Mouse (Mus musculus): ENCODE measurements around the gene Olfr1408. TPM values are rescaled to one million over a fixed set of nuclear protein-coding genes. Genes with fewer than 3 reads are reported as not detected.

The Olfr1408 gene
- 0.12 TPM in 1 of 2 replicates, not detected in the other for total RNA-seq (2017)

DNA sequence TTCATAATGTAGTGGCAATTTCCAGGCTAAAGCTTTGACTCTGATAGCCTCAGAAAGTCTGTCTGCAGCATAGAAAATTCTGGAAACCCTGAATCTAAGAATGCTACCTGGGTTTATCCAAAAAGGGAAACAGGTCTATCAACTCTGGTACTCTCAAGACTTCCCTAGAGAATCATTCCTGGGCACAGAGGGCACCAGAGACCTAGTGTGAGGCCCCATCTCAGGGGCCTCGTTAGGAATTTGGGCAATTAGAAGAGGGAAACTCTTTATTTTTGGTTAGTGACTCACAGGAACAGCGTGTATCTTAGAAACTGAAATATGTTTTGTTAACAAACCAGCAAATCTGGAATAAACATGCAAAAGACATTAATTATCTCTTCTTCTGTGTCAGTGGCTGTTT is at the start of gene Olfr1408:
Gene Olfr1408 (minus strand): TSS at position 101 of the 400 bp plus-strand sequence.
- no peak for ATAC-seq (ENCODE audit: extremely low read depth, insufficient number of reproducible peaks, low FRiP score, poor library complexity, severe bottlenecking)

DNA sequence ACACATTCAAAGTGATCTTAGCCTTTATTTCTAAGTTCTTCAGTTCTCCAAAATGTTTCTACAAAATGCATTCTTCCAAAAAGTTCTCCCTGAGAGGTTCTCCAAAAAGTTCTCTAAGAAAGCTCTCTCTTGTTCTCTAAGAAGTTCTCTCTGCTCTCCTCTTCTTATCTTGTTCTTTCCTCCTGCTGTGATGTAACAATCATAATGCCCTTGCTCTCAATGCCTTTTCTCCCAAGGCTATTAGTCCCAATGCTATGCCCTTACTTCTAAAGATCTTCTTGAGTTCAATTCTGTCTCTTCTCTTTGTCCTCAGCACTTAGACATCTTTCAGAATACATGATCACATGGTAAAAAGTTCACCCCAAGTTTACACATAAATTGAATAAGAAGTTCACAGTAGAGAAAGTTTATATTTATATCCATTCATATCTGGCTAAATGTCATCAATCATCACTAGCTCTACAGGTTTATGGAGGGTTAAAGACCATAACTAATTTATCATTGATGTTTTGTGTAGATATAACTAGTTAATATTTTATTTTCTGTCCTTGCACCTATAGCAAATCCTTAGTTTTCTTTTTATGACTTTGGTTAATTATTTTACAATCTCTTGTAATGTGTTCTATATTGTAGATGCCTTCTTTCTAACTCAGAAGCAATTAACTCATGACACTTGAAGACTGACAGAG is 37.1 kb upstream of the Olfr1408 start:
- ATAC-seq (ENCODE audit: extremely low read depth, insufficient number of reproducible peaks, low FRiP score, poor library complexity, severe bottlenecking), result no peak

Other genes with a start within 250 kb of the Olfr1408 start
- gene Apcs, start 242.3 kb downstream of the Olfr1408 start, total RNA-seq (2017), result not detected in 2 replicates
- gene Olfr16, start 187.0 kb downstream of the Olfr1408 start, total RNA-seq (2017), result 0.23 TPM in 1 of 2 replicates, not detected in the other
- not detected in 2 replicates for gene Olfr1406, start 53.3 kb upstream of the Olfr1408 start, total RNA-seq (2017)
- gene Olfr218, start 60.4 kb upstream of the Olfr1408 start, total RNA-seq (2017), result not detected in 2 replicates
- gene Olfr1404, start 75.0 kb upstream of the Olfr1408 start, total RNA-seq (2017), result not detected in 2 replicates
- 1.8 TPM in 1 of 2 replicates, not detected in the other for gene Fcer1a, start 89.8 kb upstream of the Olfr1408 start, total RNA-seq (2017)
- gene Olfr418, start 128.6 kb upstream of the Olfr1408 start, total RNA-seq (2017), result not detected in 2 replicates
- gene Mptx2, start 140.4 kb upstream of the Olfr1408 start, total RNA-seq (2017), result not detected in 2 replicates
- not detected in 2 replicates for gene Ackr1, start 196.4 kb upstream of the Olfr1408 start, total RNA-seq (2017)
- 207 and 213 TPM in 2 replicates for gene Aim2, start 213.5 kb upstream of the Olfr1408 start, total RNA-seq (2017)
- gene Cadm3, start 230.3 kb upstream of the Olfr1408 start, total RNA-seq (2017), result 0.37 TPM in 1 of 2 replicates, not detected in the other

Data from neutrophil, adult 5-6 weeks (primary cell).